Mouse (Mus musculus) neural tube, embryonic 10.5 days (tissue): ENCODE measurements around the gene Tank.

Experiments used
- DNase-seq: peaks from one replicate; pipeline ENCODE4 v3.0.0-alpha.2; 2017; ENCODE audit warnings: low spot score; ENCODE audit errors: extremely low spot score

Tank gene

DNA sequence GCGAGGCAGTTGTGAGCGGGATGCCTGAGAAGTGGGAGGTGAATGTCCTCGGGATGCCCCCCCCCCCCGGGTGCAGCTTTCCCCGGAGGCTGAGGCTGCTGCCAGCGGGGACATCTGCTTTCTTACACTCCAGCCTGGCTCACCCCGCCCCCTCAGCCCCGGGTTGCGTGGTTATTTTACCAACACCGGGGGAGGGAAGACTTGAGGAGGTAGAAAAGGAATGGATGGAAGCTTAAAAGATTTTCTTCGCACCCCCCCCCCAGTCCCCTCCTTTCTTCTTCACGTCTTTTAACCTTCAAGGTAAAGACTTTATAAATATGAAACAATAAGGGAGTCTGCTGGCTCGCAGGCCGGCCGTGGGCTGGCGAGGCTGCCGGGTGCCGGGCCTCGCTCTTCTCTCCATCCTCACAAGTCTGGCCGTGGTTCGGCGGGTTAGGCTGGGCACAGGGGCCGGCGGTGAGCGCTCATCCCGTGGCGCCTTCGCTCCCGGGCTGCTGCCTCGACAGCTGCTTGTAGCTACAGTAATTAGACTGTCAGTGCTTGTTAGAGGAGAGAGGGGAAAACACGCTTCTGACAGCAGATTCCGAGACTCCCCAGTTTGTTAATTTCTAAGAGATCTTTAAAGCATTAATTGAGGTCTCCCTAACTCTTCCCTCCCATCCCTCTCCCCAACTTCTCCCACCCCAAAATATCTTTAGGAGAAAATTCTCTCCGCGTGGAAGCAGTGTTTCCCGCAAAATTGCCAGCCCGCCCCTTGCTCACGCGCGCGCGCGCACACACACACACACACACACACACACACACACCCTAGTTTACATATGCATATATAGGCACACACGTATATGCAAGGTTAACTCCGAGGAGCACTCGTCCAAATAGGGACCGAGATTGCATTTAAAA is 77.2 kb downstream of the Tank start:
- DNase-seq = peak; percentile 61

DNA sequence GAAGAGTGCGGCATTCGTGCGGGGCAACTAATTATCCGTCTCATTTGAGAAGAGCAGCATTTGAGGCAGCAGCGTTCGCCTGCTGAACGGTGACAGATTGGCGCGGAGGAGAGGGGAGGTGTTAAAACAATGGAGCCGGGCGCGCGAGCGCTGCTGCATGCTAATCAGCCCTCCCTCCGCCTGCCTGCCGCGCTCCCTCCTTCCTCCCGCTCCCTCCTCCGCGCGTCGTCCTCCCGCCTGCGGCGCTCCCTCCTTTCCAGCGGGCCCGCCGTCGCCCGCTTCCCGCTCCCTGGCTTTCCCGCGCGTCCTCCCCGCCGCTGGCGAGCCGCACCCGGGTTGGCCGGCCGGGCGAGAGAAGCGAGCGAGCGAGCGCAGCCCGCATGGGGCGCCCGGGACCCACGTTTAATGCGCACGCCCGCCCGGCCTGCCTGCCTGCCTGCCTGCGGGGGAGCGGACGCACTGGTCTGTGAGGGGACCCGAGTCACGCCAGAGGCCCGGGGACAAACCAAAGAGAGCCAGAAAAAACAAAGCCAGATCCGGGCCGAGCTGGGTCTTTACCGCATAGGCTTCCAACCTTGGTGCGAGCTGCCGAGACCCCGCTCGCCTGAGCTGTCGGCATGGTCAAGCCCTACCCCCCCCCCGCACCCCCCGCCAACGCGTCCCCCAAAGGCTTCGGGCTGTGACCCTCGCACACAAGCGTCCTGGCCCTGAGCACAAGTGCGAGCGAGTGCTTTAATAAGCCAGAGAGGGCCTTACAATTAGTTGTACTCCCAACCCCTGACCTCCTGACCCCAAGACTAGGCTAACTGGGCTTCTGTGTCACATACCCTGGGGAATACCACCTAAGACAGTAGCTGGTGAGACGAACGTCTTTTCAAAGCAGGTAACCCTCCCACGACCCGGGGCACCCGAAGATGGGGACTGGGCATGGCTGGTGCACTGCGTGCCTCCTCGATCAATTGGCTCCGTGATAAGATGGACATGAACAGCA is 78.3 kb downstream of the Tank start:
- DNase-seq = peak; percentile 83

GRCm38 (mm10) chr2:61659254-61659653 is 80.9 kb downstream of the Tank start:
- no peak for DNase-seq

DNA sequence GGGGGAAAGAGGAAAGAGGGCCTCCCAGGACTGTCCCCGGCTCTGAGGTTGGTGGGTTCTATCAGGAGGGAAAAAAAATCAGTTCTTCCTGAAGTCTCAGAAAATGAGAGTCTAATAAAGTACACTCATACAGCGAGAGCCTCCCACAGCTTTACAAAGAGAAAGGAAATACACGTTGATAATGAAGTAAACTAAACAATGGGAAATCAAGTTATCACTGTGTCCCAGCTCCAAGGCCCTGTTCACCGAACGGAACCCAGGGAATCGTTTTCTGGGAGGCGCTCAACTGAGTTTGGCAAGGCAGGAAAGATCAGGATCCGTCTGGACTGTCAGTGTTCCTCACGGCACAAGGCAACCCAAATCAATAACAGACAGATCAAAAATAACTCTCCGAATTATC is 84.4 kb downstream of the Tank start:
- DNase-seq = no peak

GRCm38 (mm10) chr2:61663573-61664241 is 85.3 kb downstream of the Tank start:
- DNase-seq = no peak

GRCm38 (mm10) chr2:61667420-61667819 is 89.0 kb downstream of the Tank start:
- no peak for DNase-seq

GRCm38 (mm10) chr2:61668260-61668659 is 89.9 kb downstream of the Tank start:
- peak; percentile 24 for DNase-seq

DNA sequence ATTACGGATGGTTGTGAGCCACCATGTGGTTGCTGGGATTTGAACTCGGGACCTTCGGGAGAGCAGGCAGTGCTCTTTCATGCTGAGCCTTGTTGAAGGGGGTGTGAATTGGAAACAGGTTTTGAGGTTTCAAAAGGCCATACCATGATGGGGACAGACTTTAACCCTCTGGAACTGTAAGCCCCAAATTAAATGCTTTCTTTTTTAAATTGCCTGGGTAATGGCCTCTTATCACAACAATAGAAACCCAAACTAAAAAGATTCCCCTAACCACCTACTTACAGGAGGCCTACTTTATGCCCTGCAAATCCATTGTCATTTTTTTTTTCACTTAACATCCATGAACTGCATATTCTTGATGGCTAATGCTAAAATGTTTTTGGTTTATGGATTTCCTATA is 96.2 kb downstream of the Tank start:
- no peak for DNase-seq

GRCm38 (mm10) chr2:61681572-61681971 is 103.2 kb downstream of the Tank start:
- DNase-seq = no peak

GRCm38 (mm10) chr2:61686533-61686932 is 108.1 kb downstream of the Tank start:
- DNase-seq = no peak

DNA sequence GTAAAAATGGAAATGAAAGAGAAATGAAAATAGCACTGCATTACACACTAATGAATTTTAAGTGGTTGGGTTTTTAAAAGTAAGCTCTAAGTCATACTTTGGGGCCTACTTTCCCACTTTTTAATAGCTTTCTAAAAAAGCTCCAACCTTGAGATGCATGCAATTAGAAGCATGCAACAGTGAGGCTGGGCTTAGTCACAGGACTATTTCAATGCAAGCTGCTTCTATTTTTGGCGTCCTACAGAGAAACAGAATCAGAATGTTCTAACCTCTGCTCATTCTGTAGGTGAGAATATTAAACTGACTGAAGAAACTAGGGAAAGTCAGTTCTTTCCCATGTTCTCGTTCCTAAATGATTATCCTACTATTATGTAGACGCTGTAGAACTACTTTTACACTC is 110.7 kb downstream of the Tank start:
- DNase-seq = no peak
